Mouse (Mus musculus) CD8-positive naive resting alpha-beta T cell, adult 2 months (primary cell): Measurements from ENCODE around the gene Krtap28-10.
"Not testable (repeated sequence)": the region's sequence is repeated elsewhere in the genome, so short reads cannot be mapped to it uniquely, and the experiment has no call there.

Source experiments
- DNase-seq, 2 experiments: peaks; one replicate each; pipeline ENCODE4 v3.0.0; 2022; ENCODE audit warnings: low read depth in 2 of 2, low spot score in 2 of 2

Gene Krtap28-10

GRCm38 (mm10) chr1:83015329-83015879 is 26.9 kb downstream of the Krtap28-10 start:
- DNase-seq, result no peak

- DNase-seq, result no peak
Measured at GRCm38 (mm10) chr1:83014477-83014876, 27.8 kb downstream of the Krtap28-10 start.

GRCm38 (mm10) chr1:83007471-83007870 is 34.8 kb downstream of the Krtap28-10 start:
- DNase-seq, result no peak

GRCm38 (mm10) chr1:83006218-83007179 is 35.8 kb downstream of the Krtap28-10 start:
- no peak for DNase-seq

- DNase-seq, result not testable (repeated sequence)
Measured at GRCm38 (mm10) chr1:83000306-83000705, 42.0 kb downstream of the Krtap28-10 start, which contains the start of gene Gm47959. Gene Gm47959 (plus strand): TSS chr1:83000548.

- no peak for DNase-seq
Measured at GRCm38 (mm10) chr1:82993947-82994346, 48.3 kb downstream of the Krtap28-10 start.

DNA sequence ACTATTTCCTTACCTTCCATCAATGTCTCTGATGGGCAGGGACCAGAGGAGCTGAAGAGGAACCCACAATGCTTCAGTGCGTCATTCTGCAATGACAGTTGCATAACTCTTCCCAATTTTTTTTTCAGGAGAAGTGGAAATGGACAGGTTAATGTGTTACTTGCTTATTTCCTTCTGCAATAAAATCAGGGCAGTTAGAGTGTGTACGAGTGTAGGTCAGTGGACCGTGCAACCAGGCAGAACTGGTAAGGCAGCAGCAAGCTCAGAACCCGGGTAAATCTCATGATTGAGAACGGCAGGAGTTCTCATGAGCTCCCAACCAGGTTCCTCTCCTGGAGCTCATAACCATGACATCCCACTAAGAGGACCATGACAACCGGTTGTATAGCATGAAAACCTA is 50.2 kb downstream of the Krtap28-10 start:
- DNase-seq, result no peak

GRCm38 (mm10) chr1:82991596-82991995 is 50.7 kb downstream of the Krtap28-10 start:
- no peak for DNase-seq
